Mouse (Mus musculus): ENCODE measurements around the gene Zfp341.

Gene Zfp341

DNA sequence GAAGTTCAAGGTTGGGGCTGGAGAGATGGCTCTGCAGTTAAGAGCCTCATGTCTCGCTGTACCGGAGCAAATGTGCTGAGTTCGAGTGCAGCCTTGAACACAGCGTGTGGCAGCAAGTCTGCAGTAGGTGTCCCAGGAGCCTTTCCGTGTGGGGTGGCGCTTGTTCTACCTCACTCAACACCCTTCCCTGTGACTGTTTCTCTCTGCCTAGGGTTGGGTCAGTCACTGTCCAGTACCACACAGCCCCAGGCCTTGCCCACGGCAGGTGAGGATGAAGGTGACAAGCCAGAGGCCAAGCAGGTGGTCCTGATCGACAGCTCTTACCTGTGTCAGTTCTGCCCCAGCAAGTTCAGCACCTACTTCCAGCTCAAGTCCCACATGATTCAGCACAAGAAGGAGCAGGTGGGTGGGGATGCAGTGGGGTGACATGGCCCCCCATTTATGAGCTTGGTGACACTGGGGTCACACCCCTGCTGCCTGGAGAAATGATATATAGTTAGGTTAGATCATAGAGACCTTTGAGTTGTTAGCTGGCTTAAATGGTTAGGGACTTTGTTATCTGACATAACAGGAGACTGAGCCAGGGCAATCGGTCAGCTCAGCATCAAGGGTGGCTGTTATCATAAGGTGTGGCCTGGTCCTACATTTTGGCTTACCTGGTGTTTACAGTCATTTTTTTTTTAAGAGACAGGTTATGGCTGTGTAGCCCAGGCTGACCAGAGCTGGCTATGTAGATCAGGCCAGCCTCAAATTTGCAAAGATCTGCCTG, 21.0 kb downstream of the Zfp341 start:
- no peak for DNase-seq (ENCODE audit: low read depth)

DNA sequence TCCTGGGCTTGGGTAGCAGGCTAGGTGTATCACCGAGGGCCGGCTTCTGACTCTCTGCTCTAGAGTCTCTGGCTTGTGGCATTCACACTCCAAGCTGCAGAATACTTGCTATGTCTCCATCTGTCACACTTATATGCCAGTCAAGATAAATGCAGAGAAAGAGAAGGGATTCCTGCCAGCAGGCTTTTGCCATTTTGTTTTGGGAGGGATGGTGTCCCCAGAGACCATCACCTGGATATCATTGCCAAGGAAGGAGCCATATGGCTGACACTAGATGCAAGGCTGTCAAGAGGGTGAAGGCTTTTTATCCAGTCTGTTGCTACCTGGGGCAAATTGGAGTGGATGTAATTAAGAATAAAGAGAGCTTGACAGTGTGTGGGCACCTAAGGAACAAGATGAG, 22.7 kb downstream of the Zfp341 start:
- DNase-seq (ENCODE audit: low read depth), result no peak

DNA sequence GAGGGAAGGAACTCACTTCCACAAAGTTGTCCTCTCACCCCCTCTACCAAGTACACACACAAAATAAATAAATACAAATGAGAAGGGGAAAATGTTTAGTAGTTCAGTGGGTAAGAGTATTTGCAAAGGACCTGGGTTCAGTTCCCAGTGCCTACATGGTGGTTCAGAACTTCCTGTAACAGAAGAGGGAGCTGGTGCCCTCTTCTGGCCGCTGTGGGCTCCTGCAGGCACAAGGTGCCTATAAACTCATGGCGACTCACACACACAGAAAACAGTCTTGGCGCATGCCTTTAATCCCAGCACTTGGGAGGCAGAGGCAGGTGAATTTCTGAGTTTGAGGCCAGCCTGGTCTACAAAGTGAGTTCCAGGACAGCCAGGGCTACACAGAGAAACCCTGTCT, 25.4 kb downstream of the Zfp341 start:
- DNase-seq (ENCODE audit: low read depth), result peak; percentile 17

DNA sequence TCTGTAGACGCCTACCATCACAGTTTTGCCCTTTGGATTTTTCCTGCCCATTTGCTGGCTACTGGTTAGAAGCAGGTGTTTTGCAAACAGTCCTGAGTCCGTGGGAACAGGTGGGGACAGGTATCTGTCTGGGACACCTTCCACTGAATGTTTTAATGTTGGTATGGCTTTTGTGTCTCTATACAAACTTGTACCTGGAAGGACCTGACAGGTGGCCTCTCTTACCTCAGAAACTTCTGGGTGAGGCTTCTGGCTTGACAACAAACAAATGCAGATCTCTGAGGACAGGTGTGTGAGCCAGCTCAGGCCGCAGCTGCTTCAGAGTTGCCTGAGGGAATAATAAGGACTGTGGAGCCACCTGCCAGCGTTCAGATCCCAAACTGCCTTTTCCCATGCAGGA, 26.0 kb downstream of the Zfp341 start:
- DNase-seq (ENCODE audit: low read depth), result no peak

DNA sequence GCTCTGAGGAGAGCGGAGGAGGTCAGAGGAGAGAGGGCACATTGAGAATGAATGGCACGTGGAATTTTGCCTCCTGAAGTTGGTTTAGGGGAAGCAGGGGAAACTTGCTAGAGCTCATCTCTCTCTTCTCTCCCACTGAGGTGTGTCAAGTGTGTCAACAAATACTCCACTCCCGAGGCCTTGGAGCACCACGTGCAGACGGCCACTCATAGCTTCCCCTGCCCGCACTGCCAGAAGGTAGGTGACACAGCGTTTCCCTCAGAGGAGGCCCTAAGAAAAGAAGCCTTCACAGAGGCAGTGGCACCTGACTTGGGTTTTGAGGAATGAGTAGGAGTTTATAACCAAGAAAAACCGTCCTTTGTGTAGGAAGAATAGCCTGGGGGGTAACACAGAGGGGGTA, 28.1 kb downstream of the Zfp341 start:
- no peak for DNase-seq (ENCODE audit: low read depth)

DNA sequence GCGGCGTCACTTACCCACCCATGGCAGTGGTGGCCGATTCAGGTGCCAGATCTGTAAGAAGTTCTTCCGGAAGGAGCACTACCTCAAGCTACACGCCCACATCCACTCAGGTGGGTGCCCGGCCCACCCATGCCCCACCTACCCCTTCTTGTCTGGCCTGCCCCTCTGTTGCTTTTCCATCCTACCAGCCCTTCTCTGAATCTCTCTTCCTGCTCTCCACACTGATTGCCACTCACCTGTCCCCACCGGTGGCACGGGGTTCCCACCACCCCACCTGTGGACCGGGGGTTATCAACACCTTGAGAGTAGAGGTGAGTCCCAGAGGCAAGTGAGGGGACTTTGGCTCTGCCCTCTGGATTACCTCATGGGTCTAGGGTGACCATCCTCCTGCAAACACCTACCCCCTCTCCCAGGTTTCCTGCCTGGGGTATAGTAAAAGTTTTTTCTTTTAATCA, 28.9 kb downstream of the Zfp341 start:
- no peak for DNase-seq (ENCODE audit: low read depth)

DNA sequence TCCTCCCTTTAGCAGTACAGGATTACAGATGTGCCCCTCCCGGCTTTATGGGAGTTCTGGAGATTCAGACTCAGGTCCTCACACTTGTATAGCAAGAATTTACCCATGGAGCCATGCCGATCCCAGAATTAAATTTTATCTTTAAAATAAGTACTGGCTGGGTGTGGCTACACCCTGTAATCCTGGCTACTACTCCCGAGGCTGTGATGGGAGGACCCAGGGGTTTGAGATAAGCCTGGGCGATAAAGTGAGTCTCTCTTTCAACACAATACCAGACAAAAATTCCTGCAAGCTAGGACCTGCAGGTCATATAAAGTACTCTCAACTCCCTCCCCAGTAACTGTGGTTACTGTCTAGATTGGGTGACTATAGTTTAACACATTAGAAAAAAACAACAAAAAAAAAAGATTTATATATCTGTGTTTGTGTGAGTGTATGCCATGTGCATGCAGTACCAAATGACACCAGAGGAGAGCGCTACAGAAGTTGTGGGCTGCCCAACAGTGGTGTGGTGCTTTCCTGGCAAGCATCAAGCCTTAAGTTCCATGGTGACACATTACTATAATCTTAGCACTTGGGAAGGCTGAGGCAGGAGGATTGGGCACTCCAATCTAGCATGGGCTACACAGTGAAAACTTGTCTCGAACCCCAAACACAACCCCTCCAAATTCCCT, 29.8 kb downstream of the Zfp341 start:
- no peak for DNase-seq (ENCODE audit: low read depth)

DNA sequence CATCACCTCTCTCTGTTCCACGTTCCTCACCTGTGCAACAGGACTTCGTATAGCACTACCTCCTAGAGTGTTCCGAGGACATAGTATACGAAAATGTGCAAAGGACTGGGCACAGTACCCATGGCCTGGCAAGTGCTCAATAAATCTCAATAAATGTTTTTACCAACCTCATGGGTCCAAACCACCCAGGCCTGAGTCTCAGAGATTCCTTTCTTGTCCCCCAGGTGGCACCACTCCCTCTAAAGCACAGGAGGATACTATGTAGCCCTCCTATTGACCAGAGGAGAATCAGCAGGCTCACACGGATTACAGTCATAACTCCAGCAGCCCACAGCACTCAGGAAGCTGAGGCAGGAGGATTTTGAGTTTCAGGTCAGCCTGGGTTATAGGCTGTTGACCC, 33.5 kb downstream of the Zfp341 start:
- DNase-seq (ENCODE audit: low read depth), result peak; percentile 54

DNA sequence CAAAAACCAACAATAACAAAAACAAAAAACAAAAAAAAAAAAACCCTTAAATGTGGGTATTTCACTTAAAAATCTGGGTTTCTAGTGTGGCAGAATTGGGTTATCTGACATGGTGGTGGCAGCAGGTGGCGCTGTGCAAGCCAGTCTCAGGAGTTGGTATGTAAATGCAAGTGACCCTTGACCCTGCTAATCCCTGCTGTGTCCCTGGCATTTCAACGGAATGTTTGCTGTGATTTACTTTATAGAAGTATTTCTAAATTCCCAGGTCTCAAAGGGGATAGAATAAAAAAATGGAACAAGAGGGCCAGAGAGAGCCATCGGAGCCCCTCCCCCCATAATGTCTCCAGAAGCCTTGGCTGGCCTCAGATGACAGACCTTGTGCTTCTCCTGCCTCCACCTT, 35.0 kb downstream of the Zfp341 start:
- peak; percentile 49 for DNase-seq (ENCODE audit: low read depth)

DNA sequence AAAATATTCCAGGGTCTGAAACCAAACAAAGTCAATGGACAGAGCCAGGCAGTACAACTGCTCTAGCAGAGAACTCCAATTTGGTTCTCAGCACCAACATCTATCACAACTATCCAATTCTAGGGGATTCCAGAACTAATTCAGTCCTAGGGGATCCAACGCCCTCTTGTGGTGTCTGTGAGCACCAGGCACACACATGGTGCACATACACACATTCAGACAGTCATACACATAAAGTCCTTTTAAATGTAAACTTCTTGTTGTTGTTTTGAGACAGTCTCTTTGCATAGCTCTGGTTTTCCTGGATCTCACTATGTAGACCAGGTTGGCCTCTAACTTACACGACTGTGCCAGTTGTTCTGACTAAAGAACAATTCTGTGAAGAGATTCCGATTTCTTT, 37.3 kb downstream of the Zfp341 start:
- no peak for DNase-seq (ENCODE audit: low read depth)

DNA sequence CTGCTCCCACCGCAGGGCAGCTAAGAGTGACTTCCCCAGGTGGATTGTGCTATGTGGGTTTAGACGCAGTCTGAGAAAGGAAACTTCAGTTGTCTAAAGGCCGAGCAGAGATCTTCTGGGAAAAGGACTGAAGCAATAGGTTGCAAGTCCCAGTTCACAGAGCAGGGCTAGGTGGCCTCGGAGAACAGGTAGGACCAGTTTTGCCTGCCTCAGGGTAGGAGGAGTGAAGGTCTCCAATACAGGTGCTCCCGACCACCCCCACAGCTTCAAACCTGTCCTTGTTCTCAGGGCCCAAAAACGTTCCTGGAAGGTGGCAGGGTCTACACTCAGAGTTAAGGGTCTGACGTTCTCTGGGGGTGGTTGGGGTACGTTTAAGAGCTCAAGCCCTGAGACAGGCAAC, 38.3 kb downstream of the Zfp341 start, which contains the start of gene Chmp4b:
TSS of gene Chmp4b (plus strand) at position 343 of the 400 bp plus-strand sequence.
- no peak for DNase-seq (ENCODE audit: low read depth)

DNA sequence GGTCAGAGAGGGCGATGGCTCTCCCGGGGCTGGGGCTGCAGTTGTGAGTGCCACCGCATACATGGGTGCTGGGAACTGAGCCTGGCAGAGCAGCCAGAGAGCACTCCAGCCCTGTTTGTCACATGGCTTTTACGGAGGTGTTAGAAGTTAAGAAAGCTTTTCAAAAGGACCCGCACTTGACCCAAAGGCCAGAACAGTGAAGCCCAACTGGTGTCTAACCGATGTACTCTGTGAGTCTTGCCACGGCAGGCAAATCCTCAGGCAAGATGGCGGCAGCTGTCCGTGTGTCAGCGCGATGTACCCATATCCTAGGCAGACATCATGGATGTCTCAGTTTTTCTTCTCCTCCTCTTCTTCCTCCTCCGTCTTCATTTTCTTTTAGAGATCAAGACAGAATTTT, 41.9 kb downstream of the Zfp341 start:
- DNase-seq (ENCODE audit: low read depth), result no peak

DNA sequence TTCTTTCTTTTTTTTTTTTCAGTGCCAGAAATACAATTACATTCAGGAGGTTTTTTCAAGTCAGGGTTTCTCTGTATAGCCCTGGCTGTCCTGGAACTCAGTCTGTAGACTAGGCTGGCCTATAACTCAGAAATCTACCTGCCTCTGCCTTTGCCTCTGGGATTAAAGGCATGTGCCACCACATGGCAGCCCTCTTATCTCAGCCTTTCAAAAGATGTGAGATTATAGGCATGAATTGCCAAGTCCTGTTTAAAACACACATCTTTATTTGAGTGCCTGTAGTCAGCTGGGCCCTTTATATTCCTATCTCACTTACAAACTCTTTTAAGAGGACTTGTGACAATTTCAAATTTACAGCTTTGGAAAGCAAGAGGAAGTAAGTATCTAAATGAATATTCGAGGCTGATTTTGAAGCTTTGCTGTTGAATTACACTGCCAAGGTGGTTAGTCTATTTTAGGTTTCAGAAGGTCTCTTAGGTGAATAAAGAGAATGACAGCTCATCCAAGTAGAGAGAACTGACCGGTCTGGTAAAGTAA, 42.8 kb downstream of the Zfp341 start:
- no peak for DNase-seq (ENCODE audit: low read depth)

DNA sequence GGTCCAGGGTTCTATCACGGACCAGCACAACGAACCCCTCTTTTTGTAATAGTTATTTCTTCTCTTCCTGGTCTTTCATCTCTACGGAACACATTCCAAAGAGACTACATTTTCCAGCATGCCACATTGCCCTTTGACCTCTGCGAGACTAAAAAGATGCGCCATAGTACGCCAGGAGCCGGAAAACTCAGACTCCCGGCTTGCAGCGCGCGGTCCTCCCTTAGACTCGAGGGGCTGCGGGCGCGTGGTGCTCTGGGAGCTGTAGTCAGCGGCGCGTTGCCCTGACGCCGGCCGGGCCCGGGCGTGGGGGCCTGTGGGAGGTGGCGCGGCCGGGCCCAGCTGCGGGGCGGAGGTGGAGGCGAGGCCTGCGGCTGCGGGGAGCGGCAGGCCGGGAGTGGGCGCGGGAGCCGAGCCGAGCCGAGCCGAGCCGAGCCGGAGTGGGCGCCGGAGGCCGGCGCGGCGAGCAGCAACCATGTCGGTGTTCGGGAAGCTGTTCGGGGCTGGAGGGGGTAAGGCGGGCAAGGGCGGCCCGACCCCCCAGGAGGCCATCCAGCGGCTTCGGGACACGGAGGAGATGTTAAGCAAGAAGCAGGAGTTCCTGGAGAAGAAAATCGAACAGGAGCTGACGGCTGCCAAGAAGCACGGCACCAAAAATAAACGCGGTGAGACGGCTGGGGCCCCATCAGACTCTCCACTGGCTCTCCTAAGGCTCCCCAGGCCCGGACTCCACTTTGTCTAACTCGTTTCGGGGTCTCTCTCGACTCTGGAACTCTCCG, 43.8 kb downstream of the Zfp341 start:
- DNase-seq (ENCODE audit: low read depth), result peak; percentile 98

DNA sequence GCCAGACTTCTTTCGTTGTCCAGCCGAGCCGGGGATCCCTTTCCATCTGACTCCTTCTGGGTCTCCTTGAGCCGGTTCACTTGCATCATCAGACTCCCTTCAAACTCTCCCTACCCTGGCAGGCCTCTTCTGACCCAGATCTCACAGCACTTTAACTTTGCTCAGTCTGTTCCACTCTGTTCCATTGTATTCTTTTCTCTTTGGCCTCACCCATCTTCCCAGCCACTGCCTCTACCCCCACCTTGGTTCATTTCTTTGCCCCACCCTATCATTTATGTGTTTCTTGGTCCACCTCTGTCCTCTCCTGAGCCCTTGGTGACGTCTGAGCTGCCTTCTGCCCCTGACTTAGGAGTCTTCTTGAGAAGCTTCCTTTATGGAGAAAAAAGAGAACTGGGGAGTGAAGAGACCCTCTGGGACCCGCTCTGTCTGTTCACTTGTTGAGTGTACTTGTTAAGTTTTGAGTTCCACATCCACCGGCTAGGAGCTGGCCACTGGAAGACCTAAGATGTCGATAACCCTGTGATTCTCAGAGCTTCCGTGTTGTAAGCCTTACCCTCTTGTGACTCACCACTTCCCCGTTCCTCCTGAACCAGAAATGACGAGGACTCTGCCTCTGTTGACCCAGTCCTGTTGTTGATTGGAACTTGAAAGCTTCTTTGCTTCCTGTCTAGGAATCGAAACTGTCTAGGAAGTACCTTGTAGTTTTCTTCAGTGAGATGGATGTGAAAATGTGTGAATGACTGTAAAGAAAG, 44.6 kb downstream of the Zfp341 start:
- peak; percentile 93 for DNase-seq (ENCODE audit: low read depth)

DNA sequence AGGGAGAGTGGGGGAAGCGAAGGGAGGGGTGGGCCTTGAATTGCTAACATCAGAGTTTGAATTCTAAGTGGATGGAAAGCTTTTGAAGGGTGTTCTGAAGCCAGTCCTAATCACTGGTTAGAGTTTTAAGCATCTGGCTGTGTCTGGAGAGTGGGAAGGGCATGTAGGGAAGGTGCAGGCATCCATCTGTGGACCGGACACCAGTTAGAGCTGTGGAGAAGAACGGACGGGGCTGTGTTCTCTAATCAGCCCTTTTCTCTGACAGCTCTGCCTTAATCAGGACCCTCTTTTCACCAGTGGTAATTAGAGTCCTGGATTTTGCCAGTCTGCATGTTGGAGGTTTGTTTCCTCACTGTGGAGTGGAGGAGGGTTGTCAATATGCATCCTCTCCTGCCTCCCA, 46.0 kb downstream of the Zfp341 start:
- DNase-seq (ENCODE audit: low read depth), result no peak

DNA sequence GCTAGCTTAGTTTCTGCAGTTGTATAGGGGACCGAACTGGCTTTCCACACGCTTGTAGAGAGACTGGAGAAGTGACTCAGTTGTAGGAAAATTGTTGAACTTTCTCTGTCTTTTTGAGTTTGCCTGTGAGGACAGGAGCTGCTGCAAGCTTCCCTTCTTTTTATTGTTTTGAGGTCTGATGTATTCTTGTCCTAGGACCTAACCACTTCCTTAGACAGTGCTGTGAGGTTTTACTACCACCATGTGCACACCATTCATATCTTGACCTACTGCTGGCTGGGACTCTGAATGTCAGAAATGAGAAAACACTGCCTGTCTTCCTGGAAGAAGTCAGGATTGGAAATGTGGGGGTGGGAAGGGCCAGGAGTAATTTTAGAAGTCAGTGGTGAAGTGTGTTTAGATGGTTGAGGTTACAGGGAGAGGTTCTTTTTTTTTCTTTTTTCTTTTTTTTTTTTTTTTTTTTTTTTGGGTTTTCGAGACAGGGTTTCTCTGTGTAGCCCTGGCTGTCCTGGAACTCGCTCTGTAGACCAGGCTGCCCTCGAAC, 46.5 kb downstream of the Zfp341 start:
- peak; percentile 77 for DNase-seq (ENCODE audit: low read depth)

DNA sequence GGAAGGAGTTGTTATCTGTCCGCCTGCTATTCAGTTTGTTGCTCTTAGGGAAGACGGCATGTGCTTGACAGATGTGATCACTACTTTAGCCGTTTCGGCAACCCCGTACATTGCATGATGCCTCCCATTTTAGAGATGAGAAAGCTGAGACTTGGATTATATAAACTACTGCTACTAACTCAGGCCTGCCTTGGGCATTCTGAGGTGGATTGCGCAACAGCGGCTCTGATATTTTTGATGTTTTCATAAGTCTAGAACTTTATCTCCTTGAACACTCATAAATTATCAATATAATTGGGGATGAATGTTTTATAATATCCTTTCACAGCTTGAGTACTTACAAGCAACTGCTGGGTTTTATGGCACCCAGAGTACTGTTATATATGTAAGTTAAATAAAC, 55.6 kb downstream of the Zfp341 start:
- DNase-seq (ENCODE audit: low read depth), result peak; percentile 53

DNA sequence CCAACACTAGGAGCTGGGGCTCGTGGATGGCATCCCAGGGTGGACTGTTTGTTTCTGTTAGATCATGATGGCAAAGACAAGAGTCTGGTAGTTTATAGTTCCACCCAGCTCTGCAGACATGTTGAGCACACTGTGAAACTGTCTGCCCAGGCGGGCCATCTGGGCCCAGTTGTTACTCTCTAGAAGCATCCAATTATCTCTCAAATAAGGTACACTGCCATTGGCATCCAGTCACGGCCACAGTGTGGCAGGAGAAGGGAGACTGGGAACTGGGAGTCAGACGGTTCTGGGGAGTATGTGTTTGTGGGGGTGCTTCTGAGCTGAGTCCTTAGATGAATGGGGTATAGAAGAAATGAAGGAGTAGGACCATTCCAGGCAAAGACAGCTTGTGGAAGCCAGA, 57.0 kb downstream of the Zfp341 start:
- no peak for DNase-seq (ENCODE audit: low read depth)

DNA sequence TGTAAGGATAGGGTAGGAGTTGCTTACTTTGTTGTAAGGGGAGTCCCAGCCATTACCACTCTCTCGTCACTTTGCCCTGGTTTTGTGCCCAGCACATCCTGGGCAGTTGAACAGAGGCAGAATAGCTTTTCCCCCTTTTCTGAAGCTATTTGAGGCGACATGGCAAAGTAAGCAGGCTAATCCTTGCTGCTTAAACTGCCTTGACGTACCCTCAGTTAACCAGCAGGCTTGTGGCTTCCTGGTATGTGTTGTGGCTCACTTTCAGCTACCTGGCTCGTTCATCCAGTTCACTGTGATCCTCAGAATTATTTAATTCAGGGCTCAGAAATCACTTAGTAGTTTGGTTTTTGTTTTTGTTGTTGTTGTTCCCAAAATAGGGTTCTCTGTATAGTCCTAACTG, 57.6 kb downstream of the Zfp341 start:
- no peak for DNase-seq (ENCODE audit: low read depth)

DNA sequence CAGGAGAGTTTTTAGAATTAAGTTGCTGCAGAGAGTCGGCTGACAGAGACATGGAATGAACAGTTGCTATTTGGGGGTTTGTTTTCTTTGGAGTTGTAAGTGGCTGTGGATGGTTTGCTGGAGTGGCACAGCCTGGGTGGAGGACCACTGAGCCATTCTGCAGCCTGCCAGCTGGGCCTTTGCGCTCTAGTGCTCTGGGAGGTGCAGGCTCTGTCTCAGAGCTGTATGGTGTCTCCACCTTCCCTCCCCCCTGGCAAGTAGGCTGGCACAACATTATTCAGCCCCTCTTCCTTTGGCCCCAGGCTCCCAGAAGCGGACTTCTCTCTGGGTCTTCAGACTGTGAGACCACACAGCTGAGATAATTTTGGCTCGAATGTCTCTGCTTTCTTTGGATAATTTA, 60.9 kb downstream of the Zfp341 start:
- DNase-seq (ENCODE audit: low read depth), result no peak
